Mouse (Mus musculus) retina, postnatal 1 day (tissue): Measurements from ENCODE around the gene Clcn2.
"Not testable (repeated sequence)": the region's sequence is repeated elsewhere in the genome, so short reads cannot be mapped to it uniquely, and the experiment has no call there.

Experiments
- DNase-seq: peaks from one replicate; pipeline ENCODE4 v3.0.0-alpha.2; 2012

Gene Clcn2

DNA sequence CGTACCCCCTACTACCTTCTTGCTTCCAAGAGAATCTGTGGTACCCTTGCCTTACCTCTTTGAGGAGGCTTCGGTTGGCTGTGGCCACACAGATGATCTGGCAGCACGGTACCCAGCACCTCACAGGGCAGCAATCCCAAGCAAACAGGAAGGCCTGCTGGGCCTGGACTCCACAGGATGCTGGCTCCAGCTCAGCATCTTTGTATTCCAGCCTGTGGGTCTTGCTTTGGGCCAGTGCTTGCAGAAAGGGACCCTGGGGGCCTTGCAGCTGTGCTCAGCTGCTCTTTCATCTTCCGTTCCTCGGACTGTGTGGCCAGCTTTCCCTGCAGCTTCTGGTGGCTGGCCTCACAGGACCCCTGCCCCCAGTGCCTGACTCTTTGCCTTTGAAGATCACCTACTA is 17.5 kb downstream of the Clcn2 start:
- DNase-seq = no peak

DNA sequence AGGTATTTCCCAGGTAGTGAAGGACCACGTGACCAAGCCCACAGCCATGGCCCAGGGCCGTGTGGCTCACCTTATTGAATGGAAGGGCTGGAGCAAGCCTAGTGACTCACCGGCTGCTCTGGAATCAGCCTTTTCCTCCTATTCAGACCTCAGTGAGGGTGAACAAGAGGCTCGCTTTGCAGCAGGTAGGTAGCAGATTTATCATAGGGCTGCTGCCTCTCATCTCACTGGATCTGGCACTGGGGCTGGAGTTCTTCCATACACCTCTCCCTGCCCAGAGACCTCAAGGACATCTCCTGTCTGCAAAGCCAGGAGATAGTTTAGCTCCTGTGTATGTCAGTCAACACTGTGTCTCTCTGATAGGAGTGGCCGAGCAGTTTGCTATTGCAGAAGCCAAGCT is 18.3 kb downstream of the Clcn2 start:
- DNase-seq = no peak

DNA sequence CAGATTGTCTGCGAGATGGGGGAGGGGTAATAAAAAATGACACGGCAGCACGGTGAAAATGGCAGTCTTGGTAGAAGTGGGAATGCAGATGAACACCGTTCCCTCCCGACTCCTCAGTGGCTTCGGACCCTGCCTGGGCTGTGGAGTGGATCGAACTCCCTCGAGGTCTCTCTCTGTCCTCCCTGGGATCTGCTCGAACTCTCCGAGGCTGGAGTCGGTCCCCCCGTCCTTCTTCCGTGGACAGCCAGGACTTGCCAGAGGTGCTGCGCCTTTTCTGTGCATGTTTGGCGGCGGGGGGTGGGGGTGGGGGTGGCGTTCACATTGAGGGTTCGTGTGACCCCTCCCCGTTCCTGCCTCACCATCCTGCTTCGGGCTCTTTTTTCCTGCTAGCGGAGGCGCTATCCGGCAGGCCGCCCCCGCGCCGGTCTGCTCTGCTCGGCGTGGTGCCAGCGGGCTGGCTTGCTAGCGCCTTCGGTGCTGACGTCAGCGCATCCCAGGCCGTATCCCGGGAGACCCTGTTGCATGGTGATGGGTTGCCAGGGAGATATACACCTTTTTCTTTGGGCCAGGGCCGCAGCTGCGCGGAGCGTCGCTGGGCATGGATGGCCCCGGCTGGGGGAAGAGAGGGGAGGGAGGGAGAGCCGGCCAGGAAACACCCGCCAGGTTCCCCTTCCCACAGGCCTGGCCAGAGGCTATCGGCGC is 21.8 kb downstream of the Clcn2 start:
- peak; percentile 94 for DNase-seq

DNA sequence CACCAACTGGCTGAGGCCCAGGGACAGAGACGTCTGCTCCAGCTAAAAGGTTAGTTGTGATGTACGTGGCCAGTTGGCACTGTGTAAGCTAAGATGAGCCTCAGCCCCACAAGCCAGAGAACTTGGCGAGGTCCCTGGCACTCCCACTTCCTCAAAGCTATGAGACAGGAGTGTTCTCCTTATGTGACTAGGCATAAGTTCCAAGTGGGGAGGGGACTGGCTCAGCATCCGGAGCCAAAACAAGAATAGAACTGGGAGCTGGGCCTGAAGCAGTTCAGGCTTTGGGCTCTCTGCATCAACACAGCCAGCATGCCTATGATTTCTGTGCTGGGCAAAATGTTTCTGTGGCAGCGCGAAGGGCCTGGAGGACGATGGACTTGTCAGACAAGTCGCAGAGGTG is 22.8 kb downstream of the Clcn2 start:
- no peak for DNase-seq

DNA sequence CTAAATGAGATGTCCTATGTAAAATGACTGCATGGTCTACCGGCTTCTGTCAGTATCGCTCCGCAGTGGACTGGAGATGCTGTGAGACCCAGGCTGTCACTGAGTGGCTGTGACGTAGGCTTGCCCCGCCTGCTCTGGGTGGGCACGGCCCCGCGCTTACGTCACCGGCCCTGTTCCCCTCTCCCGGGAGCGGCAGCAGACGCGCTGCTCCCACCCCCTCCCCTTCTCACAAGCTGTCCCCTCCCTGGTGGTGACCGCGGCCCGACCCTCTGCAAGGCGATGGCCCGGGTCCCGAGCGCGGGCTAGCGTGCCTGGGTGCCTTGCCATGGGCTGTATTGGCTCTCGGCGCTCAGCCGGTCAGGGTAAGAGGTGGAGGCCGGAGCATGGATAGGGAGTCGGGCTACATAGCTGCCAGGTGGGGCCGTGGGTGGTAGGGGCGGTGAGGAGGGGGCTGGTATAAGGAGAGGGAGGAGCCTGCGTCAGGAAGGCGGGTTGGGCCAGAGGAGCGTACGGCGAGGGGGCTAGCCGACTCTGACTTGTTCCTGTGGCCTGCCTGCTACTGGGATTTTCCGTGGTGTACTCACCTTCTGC is 24.3 kb downstream of the Clcn2 start, which contains the start of gene Fam131a:
Fam131a (plus strand) TSS at position 131 of the 591 bp plus-strand sequence.
- DNase-seq = peak; percentile 95

DNA sequence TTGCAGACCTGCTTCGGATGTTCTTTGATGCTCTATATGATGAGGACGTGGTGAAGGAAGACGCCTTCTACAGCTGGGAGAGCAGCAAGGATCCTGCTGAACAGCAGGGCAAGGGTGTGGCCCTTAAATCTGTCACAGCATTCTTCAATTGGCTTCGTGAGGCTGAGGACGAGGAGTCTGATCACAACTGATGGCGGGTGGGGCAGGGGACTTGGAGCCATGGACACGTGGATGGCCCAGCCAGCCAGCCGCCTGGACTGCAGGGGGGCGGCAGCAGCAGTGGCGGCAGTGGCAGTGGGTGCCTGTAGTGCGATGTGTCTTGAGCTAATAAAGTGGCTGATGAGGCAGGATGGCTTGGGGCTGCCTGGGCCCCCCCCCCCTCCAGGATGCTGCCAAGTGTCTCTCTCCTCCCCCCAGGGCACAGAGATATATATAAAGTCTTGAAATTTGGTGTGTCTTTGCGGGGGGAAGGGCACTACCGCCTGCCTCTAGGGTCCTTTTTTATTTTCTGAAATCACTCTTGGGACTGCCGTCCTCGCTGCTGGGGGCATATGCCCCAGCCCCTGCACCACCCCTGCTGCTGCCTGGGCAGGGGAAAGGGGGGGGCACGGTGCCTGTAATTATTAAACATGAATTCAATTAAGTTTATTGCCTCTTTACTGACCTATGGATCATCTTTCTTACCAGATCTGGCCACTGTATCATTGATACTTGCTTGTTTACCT is 25.1 kb downstream of the Clcn2 start:
- no peak for DNase-seq

DNA sequence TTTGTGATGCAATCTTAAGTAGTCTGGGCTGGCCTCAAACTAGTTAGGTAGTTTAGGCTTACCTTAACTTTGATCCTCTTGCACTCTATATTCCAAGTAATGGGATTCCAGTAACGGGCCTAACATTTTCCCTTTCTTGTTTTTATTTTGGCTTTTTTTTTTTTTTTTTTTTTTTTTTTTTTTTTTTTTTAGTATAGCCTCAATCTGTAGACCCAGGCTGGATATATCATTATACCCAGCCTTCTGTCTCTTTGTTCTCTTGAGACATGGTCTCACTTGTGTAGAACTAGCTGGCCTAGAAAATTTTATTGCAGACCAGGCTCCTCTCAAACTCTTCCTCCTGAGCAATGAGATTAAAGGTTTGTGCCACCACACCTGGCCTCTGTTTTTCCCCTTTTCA is 25.9 kb downstream of the Clcn2 start:
- DNase-seq = no peak

DNA sequence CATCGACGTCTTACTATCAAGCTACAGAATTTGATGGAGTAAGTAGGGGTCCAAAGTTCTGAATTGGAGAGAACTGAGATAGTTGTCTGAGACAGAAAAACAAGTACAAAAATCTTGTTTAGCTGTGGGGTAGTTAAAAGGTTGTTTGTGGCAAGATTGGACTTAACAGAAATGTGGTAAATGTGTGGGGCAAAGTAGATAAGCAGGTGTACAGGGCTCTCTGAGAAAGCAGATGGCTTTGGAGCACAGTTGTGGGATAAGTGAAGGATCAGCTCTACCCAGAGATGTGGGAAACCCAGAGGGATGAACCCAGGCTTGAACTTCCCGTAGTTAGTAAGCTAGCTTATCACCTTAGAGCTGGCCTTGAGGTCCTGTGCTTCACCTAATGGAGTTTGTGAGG is 26.8 kb downstream of the Clcn2 start:
- no peak for DNase-seq

DNA sequence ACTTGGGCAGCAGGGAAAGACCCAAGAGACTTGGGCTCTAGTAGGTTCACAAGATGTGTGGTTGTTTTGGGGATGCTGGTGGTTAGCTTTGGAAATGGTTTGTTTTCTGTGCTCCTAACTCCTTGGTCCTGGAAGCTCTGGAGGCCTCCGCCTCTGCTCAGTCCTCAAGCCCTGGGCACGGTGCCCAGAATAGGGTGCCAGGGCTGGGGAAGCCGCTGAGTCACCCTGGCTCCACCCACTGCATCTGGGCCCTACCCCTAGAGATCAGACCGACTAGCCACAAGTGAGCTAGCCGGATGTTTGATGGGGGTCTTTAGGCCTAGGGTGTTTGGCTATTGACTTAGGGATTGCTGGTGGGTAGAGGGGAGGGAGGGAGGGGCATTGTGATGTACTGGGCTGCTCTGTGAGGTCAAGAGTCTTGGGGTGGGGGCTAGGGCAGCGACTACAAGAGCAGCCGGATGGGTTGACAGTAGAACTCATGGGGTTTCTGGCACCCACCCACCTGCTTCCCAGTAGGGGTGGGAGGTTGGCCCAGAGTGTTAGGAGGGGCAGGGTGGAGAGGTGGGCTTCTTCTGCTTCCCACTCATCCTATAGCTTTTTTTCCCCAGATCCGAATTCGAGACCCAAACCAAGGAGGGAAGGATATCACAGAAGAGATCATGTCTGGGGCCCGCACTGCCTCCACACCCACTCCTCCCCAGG is 39.4 kb downstream of the Clcn2 start:
- peak; percentile 16 for DNase-seq

DNA sequence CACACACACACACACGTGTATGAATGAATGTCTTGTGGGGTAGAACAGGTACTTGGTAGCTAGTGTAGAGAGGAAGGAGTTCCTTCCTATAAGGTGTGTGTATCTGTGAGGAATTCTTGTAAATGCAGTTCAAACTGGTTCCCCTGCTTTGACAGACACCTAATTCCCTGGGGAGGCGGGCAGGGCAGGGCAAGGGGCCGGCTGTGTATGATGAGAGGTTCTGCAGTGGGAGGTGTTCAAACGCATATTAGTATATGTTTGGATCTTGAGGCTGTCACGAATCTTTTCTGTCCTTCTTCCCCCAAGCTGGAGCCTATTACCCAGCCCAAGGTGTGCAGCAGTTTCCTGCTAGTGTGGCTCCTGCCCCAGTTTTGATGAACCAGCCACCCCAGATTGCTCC is 40.2 kb downstream of the Clcn2 start:
- no peak for DNase-seq

DNA sequence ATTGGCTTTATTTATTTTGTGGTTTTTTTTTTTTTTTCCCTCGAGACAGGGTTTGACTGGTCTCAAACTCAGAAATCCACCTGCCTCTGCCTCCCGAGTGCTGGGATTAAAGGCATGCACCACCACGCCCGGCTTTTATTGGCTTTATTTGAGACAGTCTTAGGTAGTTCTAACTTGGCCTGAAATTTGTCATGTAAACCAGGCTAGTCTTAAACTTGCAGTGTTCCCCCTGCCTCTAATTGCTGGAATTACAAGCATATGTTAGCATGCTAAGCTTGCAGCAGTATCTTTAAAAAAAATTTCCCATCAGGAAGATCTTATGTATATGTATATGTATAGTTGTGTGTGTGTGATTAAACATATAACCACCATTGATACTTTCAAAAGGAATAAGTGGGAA is 40.8 kb downstream of the Clcn2 start:
- DNase-seq = no peak

DNA sequence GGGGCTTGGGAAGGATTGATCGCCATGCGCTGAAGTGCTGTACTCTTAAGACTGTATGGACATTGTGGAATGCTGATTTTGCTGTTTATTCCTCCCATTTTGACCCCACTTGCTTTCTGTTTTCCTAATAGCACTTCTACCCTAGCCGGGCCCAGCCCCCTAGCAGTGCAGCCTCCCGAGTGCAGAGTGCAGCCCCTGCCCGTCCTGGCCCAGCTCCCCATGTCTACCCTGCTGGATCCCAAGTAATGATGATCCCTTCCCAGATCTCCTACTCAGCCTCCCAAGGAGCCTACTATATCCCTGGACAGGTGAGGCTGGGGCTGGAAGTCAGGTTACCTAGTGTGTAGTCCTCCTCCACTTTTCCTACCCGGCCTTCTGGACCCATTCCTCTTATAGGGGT is 42.3 kb downstream of the Clcn2 start:
- no peak for DNase-seq

DNA sequence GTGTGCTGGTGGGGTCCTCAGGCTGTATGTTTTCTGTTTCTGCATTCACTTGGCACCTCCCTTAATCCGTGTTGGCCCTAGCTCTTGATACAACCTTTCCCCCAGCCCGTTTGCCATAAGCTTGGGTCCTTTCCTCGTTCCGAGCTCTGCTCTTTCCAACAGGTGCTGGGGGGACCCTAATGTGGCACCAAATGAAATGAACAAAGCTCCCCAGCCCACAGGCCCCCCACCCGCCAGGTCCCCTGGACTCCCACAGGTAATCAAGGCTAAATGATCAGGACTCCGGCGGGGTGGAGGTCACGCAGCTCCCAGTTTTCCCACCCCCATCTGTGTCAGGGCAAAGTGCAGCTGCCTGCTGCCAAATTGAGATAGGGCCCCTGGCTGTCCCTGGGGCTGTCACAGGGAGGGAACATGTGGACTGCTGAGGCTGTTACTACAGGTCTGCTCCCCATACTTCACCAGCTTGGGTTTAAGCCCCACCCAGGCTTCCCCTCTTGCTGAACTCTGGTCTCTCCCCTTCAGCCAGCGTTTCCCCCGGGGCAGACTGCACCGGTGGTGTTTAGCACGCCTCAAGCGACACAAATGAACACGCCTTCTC is 43.7 kb downstream of the Clcn2 start:
- peak; percentile 10 for DNase-seq

DNA sequence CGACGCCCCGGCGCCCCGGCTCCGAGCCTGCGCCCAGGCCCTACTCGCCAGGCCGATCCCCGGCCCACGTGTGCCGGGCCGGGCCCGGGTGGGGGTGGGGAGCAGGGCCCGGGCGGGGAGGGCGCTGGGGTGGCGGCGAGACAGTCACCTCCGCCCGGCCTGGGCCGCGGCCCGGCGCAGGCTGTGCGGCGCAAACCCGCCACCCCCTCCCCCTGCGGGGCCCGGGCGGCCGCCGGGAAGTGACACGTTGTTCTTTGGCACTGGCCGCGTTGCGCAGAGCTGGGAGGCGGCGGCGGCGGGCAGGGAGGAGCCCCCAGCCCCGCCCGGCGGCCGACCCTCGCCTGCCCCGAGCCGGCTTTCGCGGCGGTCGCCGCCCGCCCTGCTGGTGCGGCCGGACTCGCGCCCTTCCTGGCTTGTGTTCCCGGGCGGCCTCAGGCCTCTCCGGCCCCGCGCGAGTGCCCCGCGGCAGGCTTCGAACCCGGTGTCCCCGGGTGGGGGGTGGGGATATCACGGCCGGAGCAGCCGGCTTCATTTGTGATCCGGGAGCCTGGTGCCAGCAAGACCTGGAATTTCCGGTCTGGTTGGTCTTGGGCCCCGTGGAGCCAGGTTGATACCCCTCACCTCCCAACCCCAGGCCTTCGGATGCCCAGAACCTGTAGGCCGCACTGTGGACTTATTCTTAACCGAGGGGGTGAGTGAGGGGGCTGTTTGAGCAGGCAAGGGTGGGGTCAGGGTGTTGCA is 44.4 kb downstream of the Clcn2 start:
- peak; percentile 67 for DNase-seq

DNA sequence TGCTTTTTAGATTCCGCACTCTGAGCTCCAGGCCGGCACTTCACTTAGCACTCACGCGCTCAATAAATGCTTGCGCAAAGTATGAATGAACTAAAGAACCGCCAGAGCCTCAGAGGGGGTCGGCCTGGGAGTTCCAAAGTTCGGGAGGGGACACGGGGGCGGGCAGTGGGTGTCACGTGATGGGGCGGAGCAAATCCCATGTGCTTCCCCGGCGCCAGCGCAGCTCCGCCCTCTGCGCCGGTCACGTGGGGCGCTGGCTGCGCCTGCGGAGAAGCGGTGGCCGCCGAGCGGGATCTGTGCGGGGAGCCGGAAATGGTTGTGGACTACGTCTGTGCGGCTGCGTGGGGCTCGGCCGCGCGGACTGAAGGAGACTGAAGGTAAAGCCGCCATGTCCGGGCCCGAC is 45.0 kb downstream of the Clcn2 start:
- peak; percentile 96 for DNase-seq

DNA sequence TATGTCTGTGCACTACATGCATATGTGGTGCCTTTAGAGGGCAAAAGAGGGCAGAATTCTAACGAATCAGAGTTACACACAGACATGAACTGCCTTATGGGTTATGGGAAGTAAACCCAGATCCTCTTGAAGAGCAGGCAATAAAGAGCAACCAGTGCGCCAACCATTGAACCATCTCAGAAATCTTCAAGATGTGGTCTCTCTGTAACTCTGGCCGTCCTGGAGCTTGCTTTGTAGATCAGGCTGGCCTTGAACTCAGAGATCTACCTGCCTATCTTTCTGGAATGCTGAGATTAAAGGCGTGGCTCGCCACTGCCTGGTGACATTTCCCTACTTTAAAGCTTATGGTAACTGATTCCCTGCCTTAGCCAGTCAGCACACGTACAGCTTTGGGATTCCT is 45.7 kb downstream of the Clcn2 start:
- DNase-seq = peak; percentile 14

DNA sequence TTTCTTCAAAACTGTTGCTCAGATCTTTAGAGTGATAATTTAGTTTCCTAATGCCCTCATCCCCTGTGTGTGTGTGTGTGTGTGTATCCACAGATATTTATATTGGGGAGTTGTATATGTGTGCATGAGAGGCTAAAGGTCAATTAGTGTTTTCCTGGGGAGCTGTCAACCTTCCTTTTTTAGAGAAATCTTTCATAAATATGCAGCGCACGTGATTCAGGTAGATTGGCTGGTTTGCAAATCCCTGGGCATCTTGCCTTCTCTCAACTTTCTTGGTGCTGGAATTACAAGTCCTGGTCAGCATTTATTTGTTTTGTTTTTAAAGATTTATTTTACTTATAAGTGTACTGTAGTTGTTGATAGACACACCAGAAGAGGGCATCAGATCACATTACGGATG is 47.3 kb downstream of the Clcn2 start:
- no peak for DNase-seq

DNA sequence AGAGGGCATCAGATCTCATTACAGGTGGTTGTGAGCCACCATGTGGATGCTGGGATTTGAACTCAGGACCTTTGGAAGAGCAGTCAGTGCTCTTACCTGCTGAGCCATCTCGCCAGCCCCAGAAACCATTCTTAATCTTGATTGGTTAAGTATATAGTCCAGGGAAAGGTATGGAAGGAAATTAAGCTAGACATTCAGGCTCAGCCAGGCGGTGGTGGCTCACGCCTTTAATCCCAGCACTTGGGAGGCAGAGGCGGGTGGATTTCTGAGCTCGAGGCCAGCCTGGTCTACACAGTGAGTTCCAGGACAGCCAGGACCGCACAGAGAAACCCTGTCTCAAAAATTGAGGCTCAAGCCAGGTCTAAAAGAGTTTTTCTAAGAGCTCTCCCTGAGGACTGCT is 49.5 kb downstream of the Clcn2 start, which contains the start of gene Eif4g1:
Eif4g1 (plus strand) TSS at position 301 of the 400 bp plus-strand sequence.
- DNase-seq = not testable (repeated sequence)

DNA sequence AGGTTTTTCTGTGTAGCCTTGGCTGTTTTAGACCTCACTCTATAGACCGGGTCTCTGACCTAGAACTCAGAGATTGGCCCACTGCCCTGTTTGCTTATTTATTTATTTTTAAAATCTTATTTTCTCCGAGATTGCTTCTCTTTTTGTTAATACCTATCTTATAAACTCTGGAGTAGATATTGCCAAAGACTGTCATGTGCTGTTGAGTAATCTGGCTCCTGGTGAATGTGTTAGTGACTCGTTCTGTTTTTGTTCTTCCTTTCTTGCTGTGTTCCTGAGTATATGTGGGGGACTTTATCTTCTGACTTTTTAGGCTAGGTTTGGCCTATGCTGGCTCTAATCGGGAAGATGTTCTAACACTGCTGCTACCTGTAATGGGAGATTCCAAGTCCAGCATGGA is 59.9 kb downstream of the Clcn2 start:
- no peak for DNase-seq

DNA sequence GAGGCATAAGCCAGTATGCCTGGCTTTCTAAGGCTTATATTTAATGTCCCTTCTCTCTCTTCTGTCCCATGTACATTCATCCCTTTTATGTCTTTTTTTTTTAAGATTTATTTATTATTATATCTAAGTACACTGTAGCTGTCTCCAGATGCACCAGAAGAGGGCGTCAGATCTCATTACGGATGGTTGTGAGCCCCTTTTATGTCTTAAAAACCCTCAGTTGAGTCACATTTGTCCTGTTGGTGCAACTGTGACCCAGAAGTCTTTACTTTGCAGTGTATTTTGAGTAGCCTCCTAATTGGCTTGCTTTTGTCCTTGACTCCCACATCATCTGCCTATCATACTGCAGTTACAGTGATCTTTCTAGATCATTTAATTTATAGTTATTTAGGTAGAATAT is 64.2 kb downstream of the Clcn2 start:
- DNase-seq = no peak
